Mouse (Mus musculus) frontal cortex, postnatal 36 days (tissue): ENCODE data around the gene Vmn1r117.
"Not testable (repeated sequence)": the region's sequence is repeated elsewhere in the genome, so short reads cannot be mapped to it uniquely, and the experiment has no call there.

Source experiments
- DNase-seq, 2 experiments: peaks; one replicate each; pipeline ENCODE4 v3.0.0; 2022; ENCODE audit warnings: low spot score in 2 of 2

Gene Vmn1r117

DNA sequence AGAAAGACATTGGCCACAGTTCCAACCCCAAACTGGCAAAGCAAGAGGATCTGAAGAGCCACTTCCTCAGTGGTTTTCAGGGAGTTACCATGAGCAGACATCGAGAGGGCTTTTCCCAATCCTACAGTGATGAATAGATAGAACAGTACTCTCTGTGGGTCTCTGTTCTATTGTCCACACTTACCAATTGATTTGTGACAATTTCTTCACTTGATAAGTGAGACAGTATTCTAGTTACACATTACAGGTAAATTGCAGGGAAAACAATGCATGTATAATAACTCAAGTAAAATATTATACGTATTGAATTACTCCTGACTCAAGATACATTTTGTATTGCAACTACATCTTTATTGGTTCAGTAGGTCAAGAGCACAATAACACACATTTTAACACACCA, at the start of gene Vmn1r117:
Gene Vmn1r117, minus strand, starts transcription at position 101 of the 400 bp plus-strand sequence.
- DNase-seq: not testable (repeated sequence)

GRCm38 (mm10) chr7:20912247-20912646, 28.3 kb upstream of the Vmn1r117 start, which contains the start of gene Vmn1r118:
Gene Vmn1r118, minus strand, starts transcription at chr7:20912347.
- not testable (repeated sequence) for DNase-seq

DNA sequence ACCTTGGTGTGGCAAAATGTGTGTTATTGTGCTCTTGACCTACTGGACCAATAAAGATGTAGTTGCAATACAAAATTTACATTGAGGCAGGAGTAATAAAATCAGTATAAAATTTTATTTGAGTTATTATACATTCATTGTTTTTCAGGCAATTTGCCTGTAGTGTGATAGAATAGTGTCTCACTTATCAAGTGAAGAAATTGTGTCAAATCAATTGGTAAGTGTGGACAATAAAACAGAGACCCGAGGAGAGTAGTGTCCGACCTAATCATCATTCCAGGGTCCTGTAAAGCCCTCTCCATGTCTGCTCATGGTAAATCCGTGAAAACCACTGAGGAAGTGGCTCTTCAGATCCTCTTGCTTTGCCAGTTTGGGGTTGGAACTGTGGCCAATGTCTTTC, 12.0 kb downstream of the Vmn1r117 start, which contains the start of gene Vmn1r116:
Gene Vmn1r116, plus strand, starts transcription at position 301 of the 400 bp plus-strand sequence.
- not testable (repeated sequence) for DNase-seq

- DNase-seq: not testable (repeated sequence)
Measured at GRCm38 (mm10) chr7:20844885-20845284, 39.0 kb downstream of the Vmn1r117 start, which contains the start of gene Vmn1r115. Gene Vmn1r115, minus strand, starts transcription at chr7:20844985.
